Mouse (Mus musculus): ENCODE measurements at regions not wholly inside any gene's neighbourhood (a gene's known extent, or its start where the extent isn't known, plus 50 kb on each side); places are given as distances from the start of the nearest gene placed in this dataset.

DNA sequence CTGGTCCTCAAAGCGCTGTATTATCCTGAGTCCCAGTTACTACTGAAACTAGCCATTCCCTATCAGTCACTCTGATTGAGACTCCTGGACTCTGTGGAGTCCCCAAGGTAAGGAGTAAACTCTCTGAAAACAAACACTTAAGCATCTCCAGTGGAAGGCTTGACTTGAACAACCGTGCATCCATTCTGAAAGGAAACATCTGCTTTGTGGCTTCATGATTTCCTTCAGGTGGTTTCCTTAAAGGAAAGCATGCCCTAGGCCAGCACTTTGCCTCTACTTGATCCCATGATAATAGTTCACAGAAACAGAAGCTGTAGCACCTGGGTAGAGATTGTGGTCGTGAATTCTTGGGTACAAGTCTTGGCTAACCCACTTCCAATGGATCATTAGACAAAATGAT lies 235.0 kb upstream of the Adra1b start:
- H3K9ac ChIP-seq, result no peak overlapping the region
- H3K9me3 ChIP-seq, result no peaks in the 10 kb centered on the region
- no peak overlapping the region for H3K27ac ChIP-seq
- no peak for ATAC-seq (replicated peaks)
- H3K4me2 ChIP-seq, result no peak overlapping the region
- H3K36me3 ChIP-seq (replicated peaks), result no peaks in the 10 kb centered on the region
- H3K4me3 ChIP-seq, result no peak overlapping the region
- WGBS, result 91% methylated on average over 3 of the region's 3 CpGs
- H3K27me3 ChIP-seq (replicated peaks), result no peaks in the 10 kb centered on the region
- no peaks in the 10 kb centered on the region for H3K4me1 ChIP-seq

GRCm38 (mm10) chr11:44142996-44143395 lies 242.0 kb upstream of the Adra1b start:
- H3K9ac ChIP-seq, result no peak overlapping the region
- H3K4me3 ChIP-seq, result no peak overlapping the region
- H3K27me3 ChIP-seq (replicated peaks), result no peaks in the 10 kb centered on the region
- H3K9me3 ChIP-seq, result no peaks in the 10 kb centered on the region
- H3K4me2 ChIP-seq, result no peak overlapping the region
- H3K4me1 ChIP-seq, result no peaks in the 10 kb centered on the region
- 91% methylated on average over 4 of the region's 4 CpGs for WGBS
- H3K36me3 ChIP-seq (replicated peaks), result no peaks in the 10 kb centered on the region
- no peak overlapping the region for H3K27ac ChIP-seq
- no peak for ATAC-seq (replicated peaks)

DNA sequence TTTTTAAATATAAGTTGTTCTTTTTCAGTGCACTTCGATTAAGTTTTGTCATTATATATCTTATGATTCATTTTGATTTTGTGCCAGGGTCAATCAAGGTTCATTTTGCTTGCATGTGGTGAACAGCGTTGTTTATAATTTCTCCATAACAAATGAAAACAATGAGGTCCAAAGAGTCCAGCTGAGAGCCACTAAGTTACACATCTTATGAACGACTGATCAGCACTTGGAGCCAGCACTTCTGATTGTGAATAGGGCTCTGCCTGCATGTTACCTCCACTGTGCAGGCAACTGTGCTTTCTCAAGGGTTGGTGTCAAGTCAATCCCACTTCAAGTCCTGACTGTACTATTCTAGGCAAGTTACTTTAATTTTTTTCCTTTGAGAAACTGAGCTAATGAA lies 243.5 kb upstream of the Adra1b start:
- Histone ChIP-seq H3K27me3 (replicated peaks) (no peaks in the 10 kb centered on the region), H3K9ac (no peak overlapping the region), H3K4me3 (no peak overlapping the region), H3K9me3 (no peaks in the 10 kb centered on the region), H3K4me1 (no peaks in the 10 kb centered on the region), H3K36me3 (replicated peaks) (no peaks in the 10 kb centered on the region), H3K4me2 (no peak overlapping the region), H3K27ac (no peak overlapping the region)
- ATAC-seq (replicated peaks), result no peak
- whole genome bisulfite sequencing, result 81% methylated on average over 3 of the region's 3 CpGs

- no peak overlapping the region for H3K27ac ChIP-seq
- no peak for ATAC-seq (replicated peaks)
- 88% methylated on average over 3 of the region's 3 CpGs for WGBS
- H3K9ac ChIP-seq, result no peak overlapping the region
- no peak overlapping the region for H3K4me3 ChIP-seq
- H3K36me3 ChIP-seq (replicated peaks), result no peaks in the 10 kb centered on the region
- H3K4me2 ChIP-seq, result no peak overlapping the region
- H3K27me3 ChIP-seq (replicated peaks), result no peaks in the 10 kb centered on the region
- no peaks in the 10 kb centered on the region for H3K4me1 ChIP-seq
- no peaks in the 10 kb centered on the region for H3K9me3 ChIP-seq
These were observed 245.4 kb upstream of the Adra1b start for GRCm38 (mm10) chr11:44146419-44146818.

GRCm38 (mm10) chr11:44153576-44153975 lies 246.3 kb upstream of the Il12b start:
- no peak overlapping the region for H3K27ac ChIP-seq
- no peaks in the 10 kb centered on the region for H3K4me1 ChIP-seq
- no peak overlapping the region for H3K4me3 ChIP-seq
- H3K36me3 ChIP-seq (replicated peaks), result no peaks in the 10 kb centered on the region
- no peaks in the 10 kb centered on the region for H3K9me3 ChIP-seq
- no peaks in the 10 kb centered on the region for H3K27me3 ChIP-seq (replicated peaks)
- H3K4me2 ChIP-seq, result no peak overlapping the region
- no peak overlapping the region for H3K9ac ChIP-seq
- WGBS, result 85% methylated on average over 3 of the region's 3 CpGs
- ATAC-seq (replicated peaks), result no peak

DNA sequence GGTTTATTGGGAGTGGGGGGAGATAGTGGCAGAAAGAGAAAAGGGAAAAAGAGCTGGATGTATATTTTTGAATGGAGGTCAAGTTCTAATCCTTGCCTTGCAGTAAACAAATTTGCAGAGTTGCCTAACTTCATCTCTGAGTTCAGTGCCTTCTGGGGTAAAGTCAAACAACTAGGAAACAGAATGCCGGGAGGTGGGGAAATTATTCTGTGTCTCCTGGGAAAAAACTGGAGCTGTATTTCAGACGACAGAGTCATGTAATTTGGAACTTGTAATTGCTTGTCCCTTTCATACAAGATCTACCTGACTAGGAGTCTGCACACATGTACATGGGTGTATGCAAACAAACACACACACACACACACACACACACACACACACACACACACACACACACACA lies 244.3 kb upstream of the Il12b start:
- WGBS, result 60% methylated on average over 2 of the region's 2 CpGs

GRCm38 (mm10) chr11:44156081-44156480 lies 243.8 kb upstream of the Il12b start:
- Histone ChIP-seq H3K9ac (no peak overlapping the region), H3K9me3 (no peaks in the 10 kb centered on the region), H3K4me2 (no peak overlapping the region), H3K4me1 (no peaks in the 10 kb centered on the region), H3K27me3 (replicated peaks) (no peaks in the 10 kb centered on the region), H3K4me3 (no peak overlapping the region), H3K36me3 (replicated peaks) (no peaks in the 10 kb centered on the region), H3K27ac (no peak overlapping the region)
- ATAC-seq (replicated peaks), result no peak
- whole genome bisulfite sequencing, result 52% methylated on average over 5 of the region's 5 CpGs

More for the DNA sequence above, 244.3 kb upstream of the Il12b start:
- Histone ChIP-seq H3K4me2 (no peak overlapping the region), H3K4me3 (no peak overlapping the region), H3K27ac (no peak overlapping the region), H3K36me3 (replicated peaks) (no peaks in the 10 kb centered on the region), H3K9ac (no peak overlapping the region), H3K4me1 (no peaks in the 10 kb centered on the region), H3K27me3 (replicated peaks) (no peaks in the 10 kb centered on the region), H3K9me3 (no peaks in the 10 kb centered on the region)
- ATAC-seq (replicated peaks), result no peak

DNA sequence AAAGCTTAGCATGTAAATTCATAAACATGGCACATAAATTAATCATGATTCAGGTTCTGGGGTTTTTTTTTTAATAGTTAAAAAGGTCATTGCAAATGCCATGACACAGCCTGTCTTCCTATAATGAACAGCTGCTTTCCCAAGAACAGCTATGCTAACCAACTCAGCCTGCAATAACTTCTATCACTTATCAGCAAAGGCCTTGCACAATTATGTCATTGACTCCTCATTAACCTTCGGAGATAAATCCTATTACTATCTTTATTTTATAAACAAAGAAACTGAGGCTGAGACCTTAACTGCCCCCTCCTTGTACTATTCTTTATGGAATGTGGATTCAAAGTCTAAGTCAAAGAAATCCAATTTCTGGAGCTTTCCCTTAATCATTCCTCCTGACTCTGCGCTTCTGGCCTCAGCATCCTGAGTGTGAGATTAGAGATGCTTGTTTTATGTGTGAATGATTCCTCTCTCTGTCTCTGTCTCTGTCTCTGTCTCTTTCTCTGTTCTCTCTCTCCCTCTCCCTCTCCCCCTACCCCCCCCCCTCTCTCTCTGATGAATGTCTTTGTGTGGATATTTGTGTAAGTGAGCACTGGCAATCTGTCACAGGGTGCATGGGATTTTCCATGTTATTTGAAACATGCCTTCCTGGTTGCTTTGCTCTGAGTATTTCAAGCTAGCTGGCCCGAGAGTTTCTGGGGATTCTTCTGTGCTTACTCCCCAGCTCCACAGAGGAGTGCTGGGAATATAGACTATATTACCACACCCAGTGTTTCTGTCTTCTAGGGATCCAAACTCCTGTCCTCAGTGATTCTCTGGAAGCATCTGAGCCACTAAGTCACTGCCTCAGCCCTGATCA lies 243.1 kb upstream of the Il12b start:
- Histone ChIP-seq H3K9ac (no peak overlapping the region), H3K36me3 (replicated peaks) (no peaks in the 10 kb centered on the region), H3K27me3 (replicated peaks) (no peaks in the 10 kb centered on the region), H3K4me1 (no peaks in the 10 kb centered on the region), H3K9me3 (no peaks in the 10 kb centered on the region), H3K4me2 (no peak overlapping the region), H3K4me3 (no peak overlapping the region), H3K27ac (no peak overlapping the region)
- WGBS, result 71% methylated on average over 3 of the region's 3 CpGs
- ATAC-seq (replicated peaks), result no peak

GRCm38 (mm10) chr11:44158236-44158635 lies 241.6 kb upstream of the Il12b start:
- Histone ChIP-seq H3K36me3 (replicated peaks) (no peaks in the 10 kb centered on the region), H3K27ac (no peak overlapping the region), H3K9me3 (no peaks in the 10 kb centered on the region), H3K9ac (no peak overlapping the region), H3K4me2 (no peak overlapping the region), H3K4me3 (no peak overlapping the region), H3K4me1 (no peaks in the 10 kb centered on the region), H3K27me3 (replicated peaks) (no peaks in the 10 kb centered on the region)
- ATAC-seq (replicated peaks), result no peak
- 74% methylated on average over 5 of the region's 5 CpGs for WGBS

DNA sequence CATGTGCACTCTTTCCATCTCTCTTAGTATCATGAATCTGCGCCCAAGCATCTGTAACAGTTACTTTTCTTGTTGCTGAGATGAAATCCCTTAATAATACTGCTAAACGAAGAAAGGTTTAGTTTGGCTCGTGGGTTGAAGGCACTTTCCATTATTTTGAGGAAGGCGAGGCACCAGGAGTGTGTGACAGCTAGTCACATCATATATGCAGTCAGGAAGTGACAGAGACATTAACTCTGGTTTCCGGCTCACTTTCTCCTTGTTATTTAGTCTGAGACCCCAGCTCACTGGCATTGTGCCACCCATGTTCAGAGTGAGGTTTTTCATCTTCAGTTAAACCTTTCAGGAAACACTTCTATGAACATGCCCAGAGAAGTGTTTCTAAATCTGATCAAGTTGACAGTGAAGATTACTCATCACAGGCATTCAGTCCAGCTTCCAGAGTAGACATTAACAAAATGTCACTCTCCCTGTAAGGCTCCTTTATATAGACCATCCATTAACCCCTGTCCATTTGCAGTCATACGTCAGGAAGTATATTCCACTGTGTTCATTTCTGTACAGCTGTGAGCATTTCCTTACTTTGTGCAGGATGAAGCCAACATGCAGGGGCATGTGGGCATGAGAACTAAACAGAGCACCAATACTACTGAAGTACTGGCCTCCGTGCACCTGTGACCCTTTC lies 238.0 kb upstream of the Il12b start:
- ATAC-seq (replicated peaks), result no peak
- no peaks in the 10 kb centered on the region for H3K4me1 ChIP-seq
- no peaks in the 10 kb centered on the region for H3K27me3 ChIP-seq (replicated peaks)
- no peaks in the 10 kb centered on the region for H3K36me3 ChIP-seq (replicated peaks)
- no peak overlapping the region for H3K27ac ChIP-seq
- no peak overlapping the region for H3K4me2 ChIP-seq
- no peaks in the 10 kb centered on the region for H3K9me3 ChIP-seq
- H3K4me3 ChIP-seq, result no peak overlapping the region
- WGBS, result 86% methylated on average over 7 of the region's 7 CpGs
- H3K9ac ChIP-seq, result no peak overlapping the region

DNA sequence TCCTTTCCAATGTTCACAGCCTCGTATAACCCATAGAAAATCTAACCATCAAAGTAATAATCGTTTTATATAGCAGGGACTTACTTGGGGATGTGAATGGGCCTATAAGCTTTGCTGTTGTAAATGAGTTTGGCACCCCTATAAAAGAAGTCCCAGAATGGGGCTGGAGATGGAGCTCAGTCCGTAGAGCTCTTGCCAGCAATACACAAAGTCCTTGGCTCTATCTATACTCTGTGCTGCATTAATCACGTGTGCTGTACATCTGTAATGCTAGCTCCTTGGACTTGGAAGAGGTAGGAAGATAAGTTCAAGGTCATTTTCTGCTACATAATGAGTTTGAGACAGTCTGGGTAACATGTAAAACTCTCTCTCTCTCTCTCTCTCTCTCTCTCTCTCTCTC lies 236.8 kb upstream of the Il12b start:
- Histone ChIP-seq H3K4me1 (no peaks in the 10 kb centered on the region), H3K27ac (no peak overlapping the region), H3K27me3 (replicated peaks) (no peaks in the 10 kb centered on the region), H3K36me3 (replicated peaks) (no peaks in the 10 kb centered on the region), H3K4me2 (no peak overlapping the region), H3K4me3 (no peak overlapping the region), H3K9ac (no peak overlapping the region), H3K9me3 (no peaks in the 10 kb centered on the region)
- WGBS, result 75% methylated on average over 4 of the region's 4 CpGs
- ATAC-seq (replicated peaks), result no peak

DNA sequence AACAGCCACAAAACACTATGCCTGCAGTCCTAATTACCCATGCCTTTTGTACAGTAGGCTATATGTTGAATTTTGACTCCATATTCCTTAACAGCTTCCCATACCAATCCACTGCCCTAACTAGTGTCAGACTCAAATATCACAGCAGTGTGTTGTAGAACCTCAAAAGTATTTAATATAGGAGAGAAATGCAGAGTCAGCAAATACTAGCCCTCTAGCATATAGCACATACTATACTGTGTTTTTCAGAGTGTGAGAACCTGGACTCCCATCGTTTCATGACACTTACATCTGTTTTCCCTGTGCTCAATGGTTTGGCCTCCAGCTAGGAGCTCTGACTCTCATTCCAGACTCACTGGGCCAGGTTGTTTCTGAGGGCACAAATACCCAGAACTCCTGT lies 236.1 kb upstream of the Il12b start:
- no peak overlapping the region for H3K4me3 ChIP-seq
- no peaks in the 10 kb centered on the region for H3K4me1 ChIP-seq
- H3K9ac ChIP-seq, result no peak overlapping the region
- H3K4me2 ChIP-seq, result no peak overlapping the region
- WGBS, result 94% methylated on average over 1 of the region's 1 CpGs
- no peaks in the 10 kb centered on the region for H3K36me3 ChIP-seq (replicated peaks)
- no peaks in the 10 kb centered on the region for H3K9me3 ChIP-seq
- no peak for ATAC-seq (replicated peaks)
- H3K27me3 ChIP-seq (replicated peaks), result no peaks in the 10 kb centered on the region
- no peak overlapping the region for H3K27ac ChIP-seq

- H3K9me3 ChIP-seq, result no peaks in the 10 kb centered on the region
- H3K9ac ChIP-seq, result no peak overlapping the region
- no peaks in the 10 kb centered on the region for H3K36me3 ChIP-seq (replicated peaks)
- no peak overlapping the region for H3K4me2 ChIP-seq
- H3K27me3 ChIP-seq (replicated peaks), result no peaks in the 10 kb centered on the region
- no peak overlapping the region for H3K27ac ChIP-seq
- 64% methylated on average over 2 of the region's 2 CpGs for WGBS
- no peak overlapping the region for H3K4me3 ChIP-seq
- no peak for ATAC-seq (replicated peaks)
- H3K4me1 ChIP-seq, result no peaks in the 10 kb centered on the region
These were observed 235.7 kb upstream of the Il12b start for GRCm38 (mm10) chr11:44164186-44164585.
